Mouse (Mus musculus) spleen, adult 12 weeks (tissue): Measurements from ENCODE around the gene Elmod3.
"Not testable (repeated sequence)": the region's sequence is repeated elsewhere in the genome, so short reads cannot be mapped to it uniquely, and the experiment has no call there.

Experiments used
- DNase-seq: peaks from one replicate; pipeline ENCODE4 v3.0.0; 2022; ENCODE audit warnings: low spot score

The Elmod3 gene

DNA sequence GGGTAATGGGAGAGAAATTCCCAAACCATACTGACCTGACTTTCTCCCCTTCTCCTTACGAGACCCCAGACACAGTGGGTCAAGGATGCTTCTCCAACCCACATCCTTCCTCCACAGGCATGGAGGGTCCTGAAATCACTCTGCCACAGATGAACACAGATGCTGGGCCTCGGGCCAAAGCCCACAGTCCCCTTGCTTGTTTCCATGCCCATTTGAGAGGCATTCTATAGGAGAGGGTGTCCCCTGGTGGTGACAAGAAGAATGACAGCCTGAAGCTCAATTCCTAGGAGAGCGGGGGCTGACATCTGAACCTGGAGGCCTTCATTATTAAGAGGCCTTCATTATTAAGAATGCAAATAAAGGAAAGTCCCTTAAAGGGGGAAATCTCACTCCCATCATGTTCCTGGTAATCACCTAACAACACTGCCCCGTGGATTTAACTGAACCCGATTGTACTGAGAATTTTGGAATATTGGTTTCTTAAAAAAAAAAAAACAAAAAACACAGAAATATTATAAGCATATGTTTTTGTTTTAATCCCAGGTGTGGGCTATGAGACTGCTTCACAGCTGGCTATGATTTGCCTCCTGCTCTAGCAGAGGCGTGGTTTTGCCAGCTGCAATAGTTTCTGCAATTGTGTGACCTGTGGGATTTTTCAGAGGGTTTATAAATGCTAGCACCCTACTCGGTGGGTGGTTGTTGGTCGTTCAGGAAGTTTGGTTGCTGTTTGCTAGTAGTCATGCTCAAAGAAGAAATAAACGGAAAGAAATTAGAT lies 64.0 kb downstream of the Elmod3 start:
- peak; percentile 36 for DNase-seq

- not testable (repeated sequence) for DNase-seq
These were observed 64.7 kb downstream of the Elmod3 start for GRCm38 (mm10) chr6:72533555-72533954.

- no peak for DNase-seq
These were observed 65.6 kb downstream of the Elmod3 start for GRCm38 (mm10) chr6:72532580-72532979.

- DNase-seq = no peak
These were observed 69.6 kb downstream of the Elmod3 start for GRCm38 (mm10) chr6:72528410-72529151.

DNA sequence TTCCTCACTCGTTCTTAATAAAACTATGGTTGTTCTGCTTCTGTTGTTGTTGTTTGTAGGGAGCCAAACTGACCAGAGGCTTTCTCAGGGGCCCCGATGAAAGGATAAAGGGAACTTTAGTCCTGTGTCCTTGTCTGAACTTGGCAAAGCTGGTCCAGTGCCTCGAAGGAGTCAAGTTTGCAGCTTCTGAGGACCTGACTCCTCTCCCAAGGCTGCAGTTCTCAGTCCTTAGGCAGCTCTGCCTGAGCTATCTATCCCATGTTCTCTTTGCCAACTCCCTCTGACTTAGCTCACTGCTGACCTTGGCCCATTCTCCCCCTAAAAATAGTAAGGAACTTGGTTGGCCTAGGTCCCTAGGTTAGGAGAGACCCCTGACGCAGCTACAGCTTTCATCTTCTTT lies 71.1 kb downstream of the Elmod3 start:
- DNase-seq = no peak

GRCm38 (mm10) chr6:72524160-72524559 lies 74.1 kb downstream of the Elmod3 start:
- no peak for DNase-seq

- no peak for DNase-seq
These were observed 75.0 kb downstream of the Elmod3 start for GRCm38 (mm10) chr6:72523222-72523621.

GRCm38 (mm10) chr6:72522288-72522687 lies 75.9 kb downstream of the Elmod3 start:
- no peak for DNase-seq

GRCm38 (mm10) chr6:72521607-72522006 lies 76.6 kb downstream of the Elmod3 start, which contains the start of gene Sh2d6:
Gene Sh2d6 (minus strand): TSS chr6:72521707.
- DNase-seq = no peak

GRCm38 (mm10) chr6:72520904-72521303 lies 77.3 kb downstream of the Elmod3 start:
- no peak for DNase-seq

- DNase-seq = no peak
These were observed 78.1 kb downstream of the Elmod3 start for GRCm38 (mm10) chr6:72519892-72520663.

DNA sequence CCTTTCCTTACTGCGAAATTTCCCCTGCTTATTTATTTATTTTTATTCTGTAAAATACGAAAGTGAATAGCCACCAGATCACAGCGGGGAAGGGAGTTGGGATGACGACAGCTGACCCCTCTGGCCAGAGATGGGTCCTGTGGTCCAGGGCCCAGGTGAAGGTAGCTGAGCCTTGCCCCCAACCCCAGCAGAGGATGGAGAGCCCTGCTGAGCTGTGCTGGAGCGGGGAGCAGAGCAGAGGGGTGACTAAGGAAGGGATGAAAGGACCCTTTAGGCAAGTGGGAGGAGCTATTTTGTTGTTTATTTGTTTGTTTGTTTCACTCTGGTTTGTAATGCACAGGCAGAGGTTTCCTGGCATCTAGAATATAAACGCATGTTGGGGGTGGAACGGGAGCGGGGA lies 78.9 kb downstream of the Elmod3 start:
- no peak for DNase-seq

GRCm38 (mm10) chr6:72518842-72519241 lies 79.4 kb downstream of the Elmod3 start:
- no peak for DNase-seq
